Mouse (Mus musculus) CD4-positive, CD25-positive, alpha-beta regulatory T cell, adult 2 months (primary cell): ENCODE measurements at regions not wholly inside any gene's neighbourhood (a gene's known extent, or its start where the extent isn't known, plus 50 kb on each side); places are given as distances from the start of the nearest gene placed in this dataset.
"Not testable (repeated sequence)": the region's sequence is repeated elsewhere in the genome, so short reads cannot be mapped to it uniquely, and the experiment has no call there.

ENCODE experiments used
- DNase-seq: peaks from one replicate; pipeline ENCODE4 v3.0.0-alpha.2; 2012; ENCODE audit warnings: low read depth, low spot score

DNA sequence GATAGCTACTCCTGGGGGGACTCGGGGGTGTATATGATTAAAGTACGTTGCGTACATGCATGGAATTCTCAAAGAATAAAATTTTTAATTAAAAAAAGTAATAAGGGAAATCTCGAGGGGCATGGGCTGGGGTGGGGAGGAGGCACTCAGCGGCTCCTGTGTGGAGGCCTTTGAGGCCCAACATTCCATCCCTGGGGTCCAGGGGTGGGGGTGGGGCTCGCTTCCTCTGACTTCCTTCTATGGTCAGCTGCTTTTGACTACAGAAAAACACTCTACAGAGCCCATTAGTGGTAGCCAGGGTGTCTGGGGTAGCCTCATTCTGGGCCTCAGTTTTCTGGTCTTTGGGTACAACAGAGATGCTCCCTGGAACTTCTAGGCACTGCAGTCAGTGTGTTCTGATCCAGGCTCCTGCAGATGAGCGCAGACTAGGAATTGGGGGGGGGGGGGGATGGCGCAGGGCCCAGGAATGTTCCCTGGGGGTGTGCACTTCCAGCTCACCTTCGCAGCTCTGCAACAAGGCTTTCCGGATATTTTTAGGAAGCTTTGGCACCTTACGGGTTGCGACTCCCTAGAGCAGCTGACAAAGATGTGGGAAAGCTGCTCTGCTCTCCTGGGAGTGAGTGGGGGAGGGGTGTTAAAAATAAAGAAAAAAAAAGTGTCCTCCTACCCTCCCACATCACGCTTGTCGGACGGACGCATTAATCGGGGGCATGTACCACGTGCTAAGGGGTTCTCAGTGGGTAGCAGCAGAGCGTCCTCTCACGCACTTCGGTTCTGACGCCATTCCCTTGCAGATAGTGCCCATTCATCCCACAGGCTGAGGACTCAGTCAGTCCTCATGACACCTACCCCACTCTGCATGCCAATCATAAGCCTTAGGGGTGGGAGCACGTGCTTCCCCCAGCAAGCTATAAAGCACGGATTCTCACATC is 89.1 kb downstream of the Rhob start:
- no peak for DNase-seq

DNA sequence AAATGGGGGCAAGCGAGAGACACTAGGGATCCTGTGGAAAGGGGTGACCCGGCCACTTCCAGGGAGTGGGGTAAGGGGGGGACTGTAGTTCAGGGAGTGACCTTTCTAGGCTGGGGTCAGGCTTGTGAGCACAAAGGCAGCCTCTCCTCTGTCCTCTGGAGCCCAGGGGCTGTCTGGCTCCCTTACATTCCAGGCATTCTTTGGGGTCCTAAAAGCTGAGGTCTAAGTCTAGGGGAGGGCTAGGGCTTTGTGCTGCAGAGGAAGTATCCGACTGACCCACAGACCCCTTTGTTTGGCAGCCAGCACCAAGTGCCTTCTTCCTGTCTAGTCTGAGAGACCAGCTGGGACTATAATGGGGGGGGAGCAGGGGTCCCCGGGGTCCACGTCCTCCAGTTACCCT is 88.9 kb downstream of the Hs1bp3 start:
- DNase-seq, result no peak

DNA sequence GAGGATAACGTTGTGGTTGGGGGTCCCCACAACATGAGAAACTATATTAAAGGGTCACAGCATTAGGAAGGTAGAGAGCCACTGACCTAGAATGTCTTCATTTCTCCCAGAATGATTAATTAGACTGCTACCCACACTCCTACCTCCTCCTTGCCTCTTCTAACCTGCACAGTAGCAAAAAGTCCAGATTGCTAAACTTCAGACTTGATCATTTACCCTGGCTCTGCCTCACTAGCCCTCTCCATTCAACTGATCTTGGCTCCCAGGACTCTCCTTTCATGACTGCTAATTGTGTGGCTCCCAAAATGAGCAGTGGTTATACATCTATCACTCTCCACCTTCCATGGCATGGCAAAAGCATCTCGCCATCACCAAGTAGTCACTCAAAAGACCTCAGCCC is 88.1 kb downstream of the Hs1bp3 start:
- DNase-seq, result no peak

DNA sequence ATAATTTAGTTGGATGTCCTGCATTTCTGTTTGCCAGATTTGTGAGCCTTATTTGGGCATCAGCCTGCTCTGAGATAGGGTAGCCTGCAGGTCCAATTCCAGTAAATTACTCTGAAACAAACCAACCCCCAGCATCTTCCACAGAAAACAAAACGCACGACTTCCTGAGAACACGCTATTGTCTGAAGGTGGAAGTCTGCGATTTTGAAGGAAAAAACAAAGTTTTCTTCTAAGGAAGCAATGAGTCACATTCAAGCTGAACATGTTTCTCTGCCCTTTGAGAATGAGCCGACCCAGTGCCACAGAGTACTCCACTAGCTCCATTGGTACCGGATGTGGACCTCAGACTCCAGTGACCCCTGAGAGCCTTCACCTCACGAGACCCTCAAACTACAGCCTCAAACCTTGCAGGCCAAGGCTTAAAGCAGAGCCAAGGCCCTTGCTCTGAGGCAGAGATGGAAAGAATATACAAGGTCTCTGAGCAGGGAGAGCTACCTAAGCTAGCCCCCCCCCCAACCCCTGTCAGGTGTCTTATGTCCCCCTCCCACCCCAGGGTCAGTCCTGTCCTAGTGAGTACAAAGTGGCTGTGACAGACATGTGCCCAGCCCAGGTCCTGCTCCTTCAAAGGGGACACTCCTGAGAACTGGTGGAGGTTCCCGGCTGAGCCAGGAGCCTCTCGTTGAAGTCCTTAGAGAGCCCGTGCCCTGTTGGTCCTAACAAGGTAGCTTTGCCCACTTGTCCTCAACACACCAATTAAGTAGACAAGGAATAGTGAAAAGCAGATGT is 87.3 kb downstream of the Hs1bp3 start:
- no peak for DNase-seq

DNA sequence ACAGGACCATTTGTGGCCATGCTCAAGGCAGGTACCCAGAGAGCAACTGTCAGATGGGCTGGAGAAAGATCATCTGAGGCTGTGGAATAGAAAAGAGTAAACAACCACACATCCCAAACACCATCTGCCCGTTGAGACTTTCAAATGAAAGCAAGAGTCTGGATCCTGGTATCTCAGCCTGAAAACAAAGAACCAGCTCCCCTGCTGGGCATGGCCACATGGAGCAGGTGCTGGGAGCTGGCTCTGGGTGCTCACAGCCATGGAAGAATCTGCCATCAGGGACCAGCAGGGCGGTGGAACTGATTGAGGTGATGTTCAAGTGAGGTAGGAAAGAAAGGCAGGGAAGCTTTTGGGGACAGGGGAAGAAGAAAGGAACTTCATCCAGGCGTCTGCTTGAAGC is 85.6 kb downstream of the Hs1bp3 start:
- DNase-seq, result no peak

DNA sequence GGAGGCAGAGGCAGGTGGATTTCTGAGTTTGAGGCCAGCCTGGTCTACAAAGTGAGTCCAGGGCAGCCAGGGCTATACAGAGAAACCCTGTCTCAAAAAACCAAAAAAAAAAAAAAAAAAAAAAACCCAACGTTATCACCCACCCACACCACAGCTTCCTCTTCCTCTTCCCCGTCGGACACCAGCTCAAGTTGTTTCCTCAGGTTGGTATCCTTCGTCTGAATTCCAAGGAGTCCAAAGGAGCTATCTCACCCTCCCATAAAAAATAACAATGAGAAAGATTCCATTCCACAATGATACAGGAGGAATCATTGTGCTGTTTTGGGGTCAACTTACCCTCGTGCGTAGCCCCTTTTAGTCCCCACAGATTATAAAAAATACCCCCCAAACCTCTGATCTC is 83.2 kb downstream of the Hs1bp3 start:
- not testable (repeated sequence) for DNase-seq

DNA sequence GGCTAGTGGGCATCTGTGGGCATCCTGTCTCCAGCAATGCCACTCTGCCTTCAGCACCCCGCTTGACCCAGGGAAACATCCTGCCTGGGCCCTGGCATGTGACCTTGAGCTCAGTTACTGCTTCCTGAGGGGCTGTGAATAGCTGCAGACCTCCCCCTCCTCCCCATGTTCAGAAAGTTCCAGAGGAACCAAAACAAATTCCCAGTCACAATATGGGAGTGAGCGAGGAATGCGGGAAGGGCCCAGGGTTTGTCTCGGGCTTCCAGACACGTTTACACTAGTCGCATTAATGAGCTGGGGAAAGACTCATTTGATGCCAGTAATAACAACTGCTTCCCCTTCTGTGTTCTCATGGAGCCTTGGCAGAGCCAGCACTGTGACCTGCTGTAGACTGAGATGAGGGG is 81.7 kb downstream of the Hs1bp3 start:
- DNase-seq, result no peak

DNA sequence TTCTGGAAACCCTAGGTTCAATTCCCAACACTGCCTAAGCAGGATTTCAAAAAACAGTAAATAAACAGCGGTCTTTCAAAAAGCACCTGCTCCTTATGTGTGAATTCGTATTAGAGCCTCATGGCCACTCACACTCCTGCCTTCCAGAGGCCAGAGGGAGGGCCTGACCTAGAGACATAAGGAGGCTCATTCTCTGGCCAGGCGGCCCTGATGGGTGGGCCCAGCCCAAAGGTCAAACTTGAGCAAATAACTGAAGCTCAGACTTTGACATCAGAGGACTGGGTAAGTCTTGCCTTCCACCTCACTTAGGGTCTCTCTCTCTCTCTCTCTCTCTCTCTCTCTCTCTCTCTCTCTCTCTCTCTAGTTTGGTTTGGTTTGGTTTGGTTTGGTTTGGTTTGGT is 80.7 kb downstream of the Hs1bp3 start:
- no peak for DNase-seq
